Mouse (Mus musculus) retina, embryonic 14.5 days (tissue): Measurements from ENCODE around the gene Gm7137.
"Not testable (repeated sequence)": the region's sequence is repeated elsewhere in the genome, so short reads cannot be mapped to it uniquely, and the experiment has no call there.

ENCODE experiments used
- DNase-seq: peaks from one replicate; pipeline ENCODE4 v3.0.0-alpha.2; 2015; ENCODE audit warnings: low spot score

Gene Gm7137

GRCm38 (mm10) chr10:77752312-77752711, 35.7 kb downstream of the Gm7137 start:
- DNase-seq: not testable (repeated sequence)

- DNase-seq: not testable (repeated sequence)
Measured at GRCm38 (mm10) chr10:77751254-77751653, 36.7 kb downstream of the Gm7137 start, which contains the start of gene Gm9736. Gene Gm9736, minus strand, starts transcription at chr10:77751354.

- DNase-seq: not testable (repeated sequence)
Measured at GRCm38 (mm10) chr10:77750686-77751085, 37.3 kb downstream of the Gm7137 start.

GRCm38 (mm10) chr10:77741924-77742688, 45.9 kb downstream of the Gm7137 start, which contains the start of gene Gm18596:
Gene Gm18596, minus strand, starts transcription at chr10:77742638.
- DNase-seq: not testable (repeated sequence)

- no peak for DNase-seq
Measured at GRCm38 (mm10) chr10:77738929-77739328, 49.1 kb downstream of the Gm7137 start.
